Mouse (Mus musculus) testis, adult 2 months (tissue): ENCODE measurements at regions not wholly inside any gene's neighbourhood (a gene's known extent, or its start where the extent isn't known, plus 50 kb on each side); places are given as distances from the start of the nearest gene placed in this dataset.

Experiments used
- H3K27ac ChIP-seq: fragments of 200-500 bp; 2 replicates; pipeline ENCODE4 v1.5.1; 2012; ENCODE audit warnings: low read depth, low read length; ENCODE audit not compliant: control insufficient read depth, insufficient read depth
- H3K27me3 ChIP-seq: fragments of 200-500 bp; 2 replicates; pipeline ENCODE4 v1.6.1; 2012; ENCODE audit warnings: mild to moderate bottlenecking, low read length, moderate library complexity; ENCODE audit not compliant: control insufficient read depth, insufficient read depth
- H3K36me3 ChIP-seq: fragments of 200-500 bp; 2 replicates; pipeline ENCODE4 v1.6.1; 2012; ENCODE audit warnings: mild to moderate bottlenecking, low read length; ENCODE audit not compliant: control insufficient read depth, insufficient read depth
- H3K4me1 ChIP-seq: fragments of 200-500 bp; 2 replicates; pipeline ENCODE4 v1.6.1; 2012; ENCODE audit warnings: low read length; ENCODE audit not compliant: control insufficient read depth, insufficient read depth
- H3K4me3 ChIP-seq: fragments of 200-500 bp; 2 replicates; pipeline ENCODE4 v1.5.1; 2012; ENCODE audit warnings: low read depth, mild to moderate bottlenecking, low read length, moderate library complexity, mixed read lengths; ENCODE audit not compliant: control insufficient read depth
- CTCF ChIP-seq: fragments of 200-500 bp; IDR thresholded peaks from 2 replicates; pipeline ENCODE4 v1.5.1; 2012; ENCODE audit warnings: low read depth, mild to moderate bottlenecking, inconsistent platforms, low read length, moderate library complexity; ENCODE audit not compliant: control insufficient read depth, insufficient read depth, insufficient replicate concordance
- POLR2A ChIP-seq: fragments of 200-500 bp; IDR thresholded peaks from 2 replicates; pipeline ENCODE4 v1.6.1; 2012; ENCODE audit warnings: low read depth, mild to moderate bottlenecking, inconsistent platforms, low read length, moderate library complexity; ENCODE audit not compliant: control insufficient read depth

GRCm38 (mm10) chr2:159610451-159610850 is 723.5 kb downstream of the Gm826 start:
- H3K36me3 ChIP-seq, result no peaks in the 10 kb centered on the region
- no peaks in the 10 kb centered on the region for H3K4me1 ChIP-seq
- TF ChIP-seq POLR2A (no peak), CTCF (no peak)
- H3K27ac ChIP-seq, result no peak overlapping the region
- H3K27me3 ChIP-seq, result no peaks in the 10 kb centered on the region
- no peak overlapping the region for H3K4me3 ChIP-seq

- H3K27ac ChIP-seq, result no peak overlapping the region
- H3K4me3 ChIP-seq, result no peak overlapping the region
- H3K36me3 ChIP-seq, result no peaks in the 10 kb centered on the region
- H3K4me1 ChIP-seq, result no peaks in the 10 kb centered on the region
- no peaks in the 10 kb centered on the region for H3K27me3 ChIP-seq
- TF ChIP-seq POLR2A (no peak), CTCF (no peak)
These were observed 717.3 kb downstream of the Gm826 start for GRCm38 (mm10) chr2:159616685-159617084.

GRCm38 (mm10) chr2:159621261-159621660 is 712.7 kb downstream of the Gm826 start:
- H3K27me3 ChIP-seq, result no peaks in the 10 kb centered on the region
- no peaks in the 10 kb centered on the region for H3K36me3 ChIP-seq
- no peak overlapping the region for H3K4me3 ChIP-seq
- no peak overlapping the region for H3K27ac ChIP-seq
- no peak for TF ChIP-seq CTCF
- TF ChIP-seq POLR2A, result no peak
- no peaks in the 10 kb centered on the region for H3K4me1 ChIP-seq

GRCm38 (mm10) chr2:159622141-159622669 is 711.8 kb downstream of the Gm826 start:
- H3K27me3 ChIP-seq, result no peaks in the 10 kb centered on the region
- no peak for TF ChIP-seq POLR2A
- no peak for TF ChIP-seq CTCF
- H3K4me1 ChIP-seq, result no peaks in the 10 kb centered on the region
- no peaks in the 10 kb centered on the region for H3K36me3 ChIP-seq
- H3K27ac ChIP-seq, result no peak overlapping the region
- H3K4me3 ChIP-seq, result no peak overlapping the region

- TF ChIP-seq CTCF (no peak), POLR2A (no peak)
- Histone ChIP-seq H3K27ac (no peak overlapping the region), H3K4me1 (no peaks in the 10 kb centered on the region), H3K27me3 (no peaks in the 10 kb centered on the region), H3K4me3 (no peak overlapping the region), H3K36me3 (no peaks in the 10 kb centered on the region)
These were observed 708.7 kb downstream of the Gm826 start for GRCm38 (mm10) chr2:159625306-159625705.

- no peak overlapping the region for H3K4me3 ChIP-seq
- no peaks in the 10 kb centered on the region for H3K27me3 ChIP-seq
- TF ChIP-seq CTCF (no peak), POLR2A (no peak)
These were observed 688.1 kb downstream of the Gm826 start for GRCm38 (mm10) chr2:159645861-159646260.

GRCm38 (mm10) chr2:159646595-159646994 is 687.4 kb downstream of the Gm826 start:
- Histone ChIP-seq H3K4me3 (no peak overlapping the region), H3K4me1 (no peaks in the 10 kb centered on the region)

More at GRCm38 (mm10) chr2:159645861-159646260, 688.1 kb downstream of the Gm826 start:
- H3K4me1 ChIP-seq, result no peaks in the 10 kb centered on the region
- H3K27ac ChIP-seq, result no peak overlapping the region
- H3K36me3 ChIP-seq, result no peaks in the 10 kb centered on the region

GRCm38 (mm10) chr2:159652243-159652642 is 681.7 kb downstream of the Gm826 start:
- TF ChIP-seq POLR2A (no peak), CTCF (no peak)
- Histone ChIP-seq H3K27me3 (no peaks in the 10 kb centered on the region), H3K4me1 (no peaks in the 10 kb centered on the region), H3K4me3 (no peak overlapping the region), H3K36me3 (no peaks in the 10 kb centered on the region), H3K27ac (no peak overlapping the region)

More at GRCm38 (mm10) chr2:159646595-159646994, 687.4 kb downstream of the Gm826 start:
- H3K27me3 ChIP-seq, result no peaks in the 10 kb centered on the region
- TF ChIP-seq POLR2A, result no peak
- TF ChIP-seq CTCF, result no peak
- H3K27ac ChIP-seq, result no peak overlapping the region
- H3K36me3 ChIP-seq, result no peaks in the 10 kb centered on the region
